Mouse (Mus musculus): ENCODE results near the gene Adh1.

Gene Adh1

GRCm38 (mm10) chr3:138242021-138242726 is 18.6 kb upstream of the Adh1 start:
- no peak for DNase-seq

GRCm38 (mm10) chr3:138242933-138243332 is 17.9 kb upstream of the Adh1 start:
- DNase-seq = no peak

GRCm38 (mm10) chr3:138244338-138244874 is 16.4 kb upstream of the Adh1 start:
- DNase-seq = no peak

- DNase-seq = no peak
These were observed 14.2 kb upstream of the Adh1 start for GRCm38 (mm10) chr3:138246511-138247020.

GRCm38 (mm10) chr3:138247241-138247640 is 13.6 kb upstream of the Adh1 start:
- DNase-seq = no peak

- no peak for DNase-seq
These were observed 12.8 kb upstream of the Adh1 start for GRCm38 (mm10) chr3:138248011-138248410.

- DNase-seq = no peak
These were observed 12.0 kb upstream of the Adh1 start for GRCm38 (mm10) chr3:138248746-138249145.

- no peak for DNase-seq
These were observed 9.6 kb upstream of the Adh1 start for GRCm38 (mm10) chr3:138251156-138251555.

- no peak for DNase-seq
These were observed 6.6 kb upstream of the Adh1 start for GRCm38 (mm10) chr3:138254205-138254604.

GRCm38 (mm10) chr3:138255366-138255765 is 5.4 kb upstream of the Adh1 start:
- DNase-seq = no peak

GRCm38 (mm10) chr3:138255780-138256550 is 4.8 kb upstream of the Adh1 start:
- no peak for DNase-seq

- no peak for DNase-seq
These were observed 1.8 kb downstream of the Adh1 start for GRCm38 (mm10) chr3:138262568-138262967.

- DNase-seq = no peak
These were observed 2.6 kb downstream of the Adh1 start for GRCm38 (mm10) chr3:138263154-138263930.

GRCm38 (mm10) chr3:138264648-138265047 is 3.9 kb downstream of the Adh1 start:
- DNase-seq = no peak

GRCm38 (mm10) chr3:138270507-138270906 is 9.7 kb downstream of the Adh1 start:
- no peak for DNase-seq

GRCm38 (mm10) chr3:138271297-138271696 is 10.5 kb downstream of the Adh1 start:
- DNase-seq = no peak

- DNase-seq = no peak
These were observed 12.3 kb downstream of the Adh1 start for GRCm38 (mm10) chr3:138273080-138273479.

GRCm38 (mm10) chr3:138275100-138275499 is 14.3 kb downstream of the Adh1 start:
- no peak for DNase-seq

- DNase-seq = no peak
These were observed 21.8 kb downstream of the Adh1 start for GRCm38 (mm10) chr3:138282556-138282955.

GRCm38 (mm10) chr3:138283831-138284230 is 23.0 kb downstream of the Adh1 start:
- no peak for DNase-seq

- DNase-seq = no peak
These were observed 25.2 kb downstream of the Adh1 start for GRCm38 (mm10) chr3:138285986-138286385.

- DNase-seq = no peak
These were observed 26.9 kb downstream of the Adh1 start for GRCm38 (mm10) chr3:138287686-138288085.

- DNase-seq = no peak
These were observed 29.9 kb downstream of the Adh1 start for GRCm38 (mm10) chr3:138290672-138291071.

All from cerebellum, adult 8-10 months (tissue).